ENCODE assay signal across 8 mouse cellular contexts in genomic region chr5:33689852-33690645, GRCm38 (mm10). TPM values are rescaled to one million over a fixed set of nuclear protein-coding genes. Genes with fewer than 3 reads are reported as not detected.
DNase-seq lines count a peak whose midpoint lies in the region; ATAC-seq lines count a peak whose summit lies in the region.

No protein-coding gene starts in this region.

- no peak overlapping the region for H3K9ac ChIP-seq in heart, embryonic 14.5 days (ENCODE audit: low read length)
- peak overlapping the region; percentile 54 for H3K9ac ChIP-seq in midbrain, embryonic 13.5 days (replicated peaks)
- no peak overlapping the region for H3K9ac ChIP-seq in intestine, embryonic 15.5 days

- no peaks in the 10 kb centered on the region for H3K36me3 ChIP-seq in heart, embryonic 14.5 days (ENCODE audit: control insufficient read depth, insufficient read depth, low read length)
- no peaks in the 10 kb centered on the region for H3K36me3 ChIP-seq in midbrain, embryonic 13.5 days
- H3K36me3 ChIP-seq in intestine, embryonic 15.5 days: no peaks in the 10 kb centered on the region

- no peak overlapping the region for H3K4me2 ChIP-seq in heart, embryonic 14.5 days (ENCODE audit: low read length)
- H3K4me2 ChIP-seq in midbrain, embryonic 13.5 days (replicated peaks): peak overlapping the region; percentile 36; the same call in 1 of the 2 replicates
- H3K4me2 ChIP-seq in intestine, embryonic 15.5 days (replicated peaks): no peak overlapping the region

- ATAC-seq in heart, embryonic 14.5 days (ENCODE audit: insufficient number of reproducible peaks, insufficient read depth, low FRiP score, low read depth): peak; percentile 19; the same call in 1 of the 2 replicates
- peak; percentile 38 for ATAC-seq in midbrain, embryonic 13.5 days
- ATAC-seq in intestine, embryonic 15.5 days: no peak

- no peak overlapping the region for H3K4me3 ChIP-seq in heart, embryonic 14.5 days (ENCODE audit: control insufficient read depth in 1 of 2, insufficient read depth in 1 of 2, low read depth in 1 of 2, low read length in 2 of 2)
- no peak overlapping the region for H3K4me3 ChIP-seq in midbrain, embryonic 13.5 days (replicated peaks)
- no peak overlapping the region for H3K4me3 ChIP-seq in intestine, embryonic 15.5 days (replicated peaks)

- H3K4me1 ChIP-seq in heart, embryonic 14.5 days (ENCODE audit: control insufficient read depth in 2 of 2, insufficient read depth in 2 of 2, low read length in 2 of 2): peaks cover 30 to 33% of the 10 kb centered on the region in 2 experiments
- H3K4me1 ChIP-seq in midbrain, embryonic 13.5 days (replicated peaks): peaks cover 63% of the 10 kb centered on the region
- peaks cover 39% of the 10 kb centered on the region for H3K4me1 ChIP-seq in intestine, embryonic 15.5 days (replicated peaks)

- peak; percentile 30 for DNase-seq in adrenal gland, postnatal 10 days
- DNase-seq in adrenal gland, adult 8-10 months: no peak
- DNase-seq in kidney, postnatal 10 days: peak; percentile 66
- DNase-seq in T-cell, adult 2 months (ENCODE audit: low spot score): no peak
- DNase-seq in cerebellum, postnatal 4 days (ENCODE audit: low spot score in 2 of 2): no peak

- H3K27ac ChIP-seq in heart, embryonic 14.5 days (replicated peaks in 1 of 2; ENCODE audit: control insufficient read depth in 1 of 2, insufficient read depth in 1 of 2, low read depth in 2 of 2, low read length in 2 of 2): no peak overlapping the region
- H3K27ac ChIP-seq in midbrain, embryonic 13.5 days: peak overlapping the region; percentile 77
- H3K27ac ChIP-seq in intestine, embryonic 15.5 days: no peak overlapping the region

- H3K27me3 ChIP-seq in heart, embryonic 14.5 days (ENCODE audit: control insufficient read depth, insufficient read depth, low read length): peaks cover 4% of the 10 kb centered on the region; the same call in 1 of the 2 replicates
- peaks cover 79% of the 10 kb centered on the region for H3K27me3 ChIP-seq in midbrain, embryonic 13.5 days
- H3K27me3 ChIP-seq in intestine, embryonic 15.5 days (replicated peaks): no peaks in the 10 kb centered on the region

- no peaks in the 10 kb centered on the region for H3K9me3 ChIP-seq in heart, embryonic 14.5 days (ENCODE audit: control insufficient read depth, low read length)
- no peaks in the 10 kb centered on the region for H3K9me3 ChIP-seq in midbrain, embryonic 13.5 days
- H3K9me3 ChIP-seq in intestine, embryonic 15.5 days: no peaks in the 10 kb centered on the region

- WGBS in heart, embryonic 14.5 days: 73% methylated on average over 11 of the region's 11 CpGs
- WGBS in midbrain, embryonic 13.5 days: 51% methylated on average over 11 of the region's 11 CpGs
- WGBS in intestine, embryonic 15.5 days: 75% methylated on average over 11 of the region's 11 CpGs

RNA-seq across cellular contexts. Expression of gene Fgfr3, which starts 31.4 kb away (rescaled TPM):
- 1 to 10 TPM; 4.8 to 8.8 TPM for total RNA-seq in adrenal gland, postnatal 10 days (2021)
- 1 to 10 TPM; 2.4 to 4.1 (median 3.1) TPM for total RNA-seq in adrenal gland, adult 8-10 months (2022)
- polyA plus RNA-seq in heart, embryonic 14.5 days (2014; fragmentation: Nextera tagmentation; extraction: Ambion mirVana): 2.7 and 3.1 TPM in 2 replicates
- 38.3 and 45.9 TPM in 2 replicates for polyA plus RNA-seq in midbrain, embryonic 13.5 days (2015; fragmentation: Nextera tagmentation; extraction: Ambion mirVana)
- polyA plus RNA-seq in intestine, embryonic 15.5 days (2015; fragmentation: Nextera tagmentation; extraction: Ambion mirVana): 11.4 and 11.6 TPM in 2 replicates

RNA-seq across cellular contexts. Expression of gene Tmem129, which starts 31.8 kb away (rescaled TPM):
- total RNA-seq in adrenal gland, postnatal 10 days (2021): 10 to 100 TPM; 18.6 to 21.7 TPM
- total RNA-seq in adrenal gland, adult 8-10 months (2022): 10 to 100 TPM; 28.6 to 37.7 (median 33.2) TPM
- polyA plus RNA-seq in heart, embryonic 14.5 days (2014; fragmentation: Nextera tagmentation; extraction: Ambion mirVana): 35.4 and 38.3 TPM in 2 replicates
- polyA plus RNA-seq in midbrain, embryonic 13.5 days (2015; fragmentation: Nextera tagmentation; extraction: Ambion mirVana): 31.8 and 33.2 TPM in 2 replicates
- polyA plus RNA-seq in intestine, embryonic 15.5 days (2015; fragmentation: Nextera tagmentation; extraction: Ambion mirVana): 31.8 and 33.1 TPM in 2 replicates

RNA-seq across cellular contexts. Expression of gene Tacc3, which starts 32.1 kb away (rescaled TPM):
- total RNA-seq in adrenal gland, postnatal 10 days (2021): 10 to 100 TPM; 24.0 to 31.5 TPM
- total RNA-seq in adrenal gland, adult 8-10 months (2022): 1 to 10 TPM; 3.5 to 9.6 (median 6.7) TPM
- 105 and 117 TPM in 2 replicates for polyA plus RNA-seq in heart, embryonic 14.5 days (2014; fragmentation: Nextera tagmentation; extraction: Ambion mirVana)
- 84.6 and 88.0 TPM in 2 replicates for polyA plus RNA-seq in midbrain, embryonic 13.5 days (2015; fragmentation: Nextera tagmentation; extraction: Ambion mirVana)
- polyA plus RNA-seq in intestine, embryonic 15.5 days (2015; fragmentation: Nextera tagmentation; extraction: Ambion mirVana): 148 and 172 TPM in 2 replicates

RNA-seq across cellular contexts. Expression of gene Slbp, which starts 37.7 kb away (rescaled TPM):
- 10 to 100 TPM; 50.1 to 56.5 TPM for total RNA-seq in adrenal gland, postnatal 10 days (2021)
- 10 to 100 TPM; 34.0 to 42.1 (median 38.5) TPM for total RNA-seq in adrenal gland, adult 8-10 months (2022)
- polyA plus RNA-seq in heart, embryonic 14.5 days (2014; fragmentation: Nextera tagmentation; extraction: Ambion mirVana): 97.7 and 102 TPM in 2 replicates
- 143 and 151 TPM in 2 replicates for polyA plus RNA-seq in midbrain, embryonic 13.5 days (2015; fragmentation: Nextera tagmentation; extraction: Ambion mirVana)
- 196 and 228 TPM in 2 replicates for polyA plus RNA-seq in intestine, embryonic 15.5 days (2015; fragmentation: Nextera tagmentation; extraction: Ambion mirVana)

Comparison
In these comparisons a context has a peak if more than half of its experiments do, and no peak if none do; other contexts are left out.
1. DNase-seq: peak in adrenal gland, postnatal 10 days (single experiment) and kidney, postnatal 10 days (single experiment); none in adrenal gland, adult 8-10 months (single experiment), T-cell, adult 2 months (single experiment) and cerebellum, postnatal 4 days (0 of 2).